Mouse (Mus musculus) large intestine, adult 2 months (tissue): ENCODE measurements around the gene Nolc1. TPM values are rescaled to one million over a fixed set of nuclear protein-coding genes. Genes with fewer than 3 reads are reported as not detected.

ENCODE experiments used
- DNase-seq: peaks from one replicate; pipeline ENCODE4 v3.0.0-alpha.2; 2012; ENCODE audit warnings: low read depth, low spot score
- WGBS: fragments of 180-500 bp; shearing (Covaris S2); methylation state at CpG from one replicate; pipeline ENCODE4 v1.1.7; 2018; 5-methylcytosine and 5-hydroxymethylcytosine counted together
- polyA plus RNA-seq: library from polyadenylated mRNA; depleted of rRNA; stranded (reverse); fragments of >200 nt; gene quantifications from 2 replicates; pipeline ENCODE4 v1.2.3, GENCODE M21; 2012; rRNA removed

Gene Nolc1
- 10.1 and 13.7 TPM in 2 replicates for polyA plus RNA-seq

- peak; percentile 94 for DNase-seq
- WGBS, result under 1% methylated on average over 66 of the region's 66 CpGs
Measured at GRCm38 (mm10) chr19:46075616-46076607, at the start of gene Nolc1. TSS of gene Nolc1 (plus strand) at chr19:46075863.

- 18% methylated on average over 8 of the region's 8 CpGs for WGBS
Measured at GRCm38 (mm10) chr19:46026567-46026966, 49.1 kb upstream of the Nolc1 start.

GRCm38 (mm10) chr19:46028747-46029320, 46.8 kb upstream of the Nolc1 start:
- 79% methylated on average over 11 of the region's 11 CpGs for WGBS
- DNase-seq, result no peak

More at GRCm38 (mm10) chr19:46026567-46026966, 49.1 kb upstream of the Nolc1 start:
- no peak for DNase-seq

GRCm38 (mm10) chr19:46029652-46030051, 46.0 kb upstream of the Nolc1 start:
- WGBS, result 44% methylated on average over 1 of the region's 1 CpGs
- DNase-seq, result no peak

- 93% methylated on average over 10 of the region's 10 CpGs for WGBS
- no peak for DNase-seq
Measured at GRCm38 (mm10) chr19:46030196-46030983, 45.3 kb upstream of the Nolc1 start.

- no peak for DNase-seq
- 34% methylated on average over 9 of the region's 9 CpGs for WGBS
Measured at GRCm38 (mm10) chr19:46031689-46032432, 43.8 kb upstream of the Nolc1 start.

- no peak for DNase-seq
- WGBS, result 91% methylated on average over 26 of the region's 26 CpGs
Measured at GRCm38 (mm10) chr19:46032731-46033510, 42.7 kb upstream of the Nolc1 start.

- DNase-seq, result no peak
- 96% methylated on average over 11 of the region's 11 CpGs for WGBS
Measured at GRCm38 (mm10) chr19:46033911-46034310, 41.8 kb upstream of the Nolc1 start.

GRCm38 (mm10) chr19:46035971-46036370, 39.7 kb upstream of the Nolc1 start:
- WGBS, result 83% methylated on average over 13 of the region's 13 CpGs
- no peak for DNase-seq

- 79% methylated on average over 13 of the region's 13 CpGs for WGBS
- no peak for DNase-seq
Measured at GRCm38 (mm10) chr19:46036477-46037242, 39.0 kb upstream of the Nolc1 start.

- WGBS, result 23% methylated on average over 6 of the region's 6 CpGs
- no peak for DNase-seq
Measured at GRCm38 (mm10) chr19:46037243-46037924, 38.3 kb upstream of the Nolc1 start.

GRCm38 (mm10) chr19:46037925-46038850, 37.5 kb upstream of the Nolc1 start:
- 7% methylated on average over 13 of the region's 13 CpGs for WGBS
- no peak for DNase-seq

GRCm38 (mm10) chr19:46038851-46039260, 36.8 kb upstream of the Nolc1 start:
- DNase-seq, result no peak
- WGBS, result under 1% methylated on average over 17 of the region's 17 CpGs

GRCm38 (mm10) chr19:46039478-46039877, 36.2 kb upstream of the Nolc1 start:
- DNase-seq, result no peak
- 4% methylated on average over 22 of the region's 30 CpGs for WGBS

GRCm38 (mm10) chr19:46040149-46040902, 35.3 kb upstream of the Nolc1 start:
- 48% methylated on average over 14 of the region's 14 CpGs for WGBS
- DNase-seq, result no peak
